Comparison of ENCODE assay signal across 7 mouse cellular contexts in the genomic region with DNA sequence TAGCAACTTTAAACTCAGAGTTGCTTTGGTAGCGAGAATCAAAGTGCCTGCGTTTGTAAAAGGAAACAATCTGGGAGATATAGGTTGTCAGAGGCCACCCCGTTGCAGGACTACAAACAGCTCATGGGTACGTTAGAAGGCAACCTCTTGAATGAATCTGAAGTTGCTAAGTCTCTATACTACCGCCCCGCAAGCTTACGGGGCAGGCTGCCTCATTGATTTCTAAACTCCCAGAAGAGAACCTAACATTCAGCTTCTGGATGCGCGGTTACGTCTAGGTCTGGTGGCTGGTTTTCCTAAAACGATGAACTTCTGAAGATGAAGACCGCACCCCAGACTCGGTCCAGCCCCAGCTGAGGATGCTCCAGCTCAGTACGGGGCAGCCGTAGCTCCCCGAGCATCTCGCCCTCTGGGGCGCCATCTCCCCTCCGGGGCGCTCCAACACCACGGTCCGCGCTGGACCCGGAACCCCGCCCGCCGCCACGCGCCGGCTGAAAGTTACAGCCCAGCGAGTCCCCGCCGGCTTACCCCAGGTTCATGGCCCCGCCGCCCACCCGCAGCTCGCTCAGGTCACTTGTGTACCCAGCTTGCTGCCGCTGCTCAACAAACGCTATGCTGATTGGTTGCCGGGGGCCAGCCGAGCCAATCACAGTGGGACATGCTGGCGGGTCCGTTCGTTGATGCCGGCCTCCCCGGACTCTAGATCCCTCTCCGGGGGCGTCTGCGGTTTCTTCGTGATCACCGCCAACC. TPM values are rescaled to one million over a fixed set of nuclear protein-coding genes. Genes with fewer than 3 reads are reported as not detected.
DNase-seq lines count a peak whose midpoint lies in the region; ATAC-seq lines count a peak whose summit lies in the region.

A gene (minus strand): TSS at position 567 of the 750 bp plus-strand sequence.

- peak within 1 kb of the TSS; percentile 93 for H3K27ac ChIP-seq in embryonic facial prominence, embryonic 10.5 days (replicated peaks)
- H3K27ac ChIP-seq in limb, embryonic 10.5 days, result peak within 1 kb of the TSS; percentile 90
- H3K27ac ChIP-seq in midbrain, embryonic 13.5 days, result peak within 1 kb of the TSS; percentile 82

- peaks cover 11% of the 10 kb centered on the region for H3K4me1 ChIP-seq in embryonic facial prominence, embryonic 10.5 days
- peaks cover 12% of the 10 kb centered on the region for H3K4me1 ChIP-seq in limb, embryonic 10.5 days
- peaks cover 16% of the 10 kb centered on the region for H3K4me1 ChIP-seq in midbrain, embryonic 13.5 days (replicated peaks)

- H3K27me3 ChIP-seq in embryonic facial prominence, embryonic 10.5 days (replicated peaks; ENCODE audit: low read depth, poor library complexity, severe bottlenecking), result no peaks in the 10 kb centered on the region
- H3K27me3 ChIP-seq in limb, embryonic 10.5 days (ENCODE audit: low read depth, poor library complexity, severe bottlenecking), result no peaks in the 10 kb centered on the region
- H3K27me3 ChIP-seq in midbrain, embryonic 13.5 days, result no peaks in the 10 kb centered on the region

- H3K36me3 ChIP-seq in embryonic facial prominence, embryonic 10.5 days (replicated peaks), result peaks cover 24% of the 10 kb centered on the region
- H3K36me3 ChIP-seq in limb, embryonic 10.5 days, result peaks cover 15% of the 10 kb centered on the region
- peaks cover 7% of the 10 kb centered on the region; the same call in 1 of the 2 replicates for H3K36me3 ChIP-seq in midbrain, embryonic 13.5 days

- WGBS in embryonic facial prominence, embryonic 10.5 days, result under 1% methylated on average over 51 of the region's 51 CpGs
- WGBS in limb, embryonic 10.5 days, result under 1% methylated on average over 51 of the region's 51 CpGs
- under 1% methylated on average over 51 of the region's 51 CpGs for WGBS in midbrain, embryonic 13.5 days

- no peaks in the 10 kb centered on the region for H3K9me3 ChIP-seq in embryonic facial prominence, embryonic 10.5 days
- H3K9me3 ChIP-seq in limb, embryonic 10.5 days (replicated peaks), result no peaks in the 10 kb centered on the region
- no peaks in the 10 kb centered on the region for H3K9me3 ChIP-seq in midbrain, embryonic 13.5 days

- peak within 1 kb of the TSS; percentile 82 for H3K9ac ChIP-seq in midbrain, embryonic 13.5 days (replicated peaks)

- ATAC-seq in granulocyte monocyte progenitor cell, adult 5-6 weeks (replicated peaks; ENCODE audit: poor library complexity, severe bottlenecking), result peak; percentile 100
- ATAC-seq in midbrain, embryonic 13.5 days, result peak; percentile 98

- peak within 1 kb of the TSS; percentile 85 for H3K4me3 ChIP-seq in embryonic facial prominence, embryonic 10.5 days
- peak within 1 kb of the TSS; percentile 68 for H3K4me3 ChIP-seq in limb, embryonic 10.5 days
- H3K4me3 ChIP-seq in midbrain, embryonic 13.5 days (replicated peaks), result peak within 1 kb of the TSS; percentile 85

- peak; percentile 100 for DNase-seq in adrenal gland, postnatal 10 days
- peak; percentile 99 for DNase-seq in embryonic facial prominence, embryonic 10.5 days (ENCODE audit: low spot score)
- peak; percentile 98 for DNase-seq in kidney, adult 11 months
- peak; percentile 100 for DNase-seq in limb, embryonic 10.5 days (ENCODE audit: low spot score)
- DNase-seq in spleen, adult 12 weeks (ENCODE audit: low spot score), result peak; percentile 97

- peak within 1 kb of the TSS; percentile 76 for H3K4me2 ChIP-seq in midbrain, embryonic 13.5 days (replicated peaks)

RNA-seq across cellular contexts. Expression of the gene that starts here (rescaled TPM):
- total RNA-seq in adrenal gland, postnatal 10 days (2021), result 1 to 10 TPM; 7.2 to 9.3 TPM
- 15.8 and 16.3 TPM in 2 replicates for polyA plus RNA-seq in embryonic facial prominence, embryonic 10.5 days (2016; fragmentation: Nextera tagmentation; extraction: Ambion mirVana)
- 13.5 and 13.9 TPM in 2 replicates for total RNA-seq in granulocyte monocyte progenitor cell, adult 5-6 weeks (2014; fragmentation: Nextera tagmentation)
- 10.7 and 15.5 TPM in 2 replicates for total RNA-seq in granulocyte monocyte progenitor cell, adult 5-6 weeks (2017)
- 14.1 and 17.2 TPM in 2 replicates for polyA plus RNA-seq in limb, embryonic 10.5 days (2016; fragmentation: Nextera tagmentation; extraction: Ambion mirVana)
- polyA plus RNA-seq in midbrain, embryonic 13.5 days (2015; fragmentation: Nextera tagmentation; extraction: Ambion mirVana), result 15.9 and 17.4 TPM in 2 replicates

Comparison
In these comparisons a context has a peak if more than half of its experiments do, and no peak if none do; other contexts are left out.
1. Peak in every context shown above with its lines: DNase-seq, ATAC-seq, H3K4me3 ChIP-seq and H3K27ac ChIP-seq.